19 mouse cellular contexts compared by ENCODE assay signal in the genomic region with DNA sequence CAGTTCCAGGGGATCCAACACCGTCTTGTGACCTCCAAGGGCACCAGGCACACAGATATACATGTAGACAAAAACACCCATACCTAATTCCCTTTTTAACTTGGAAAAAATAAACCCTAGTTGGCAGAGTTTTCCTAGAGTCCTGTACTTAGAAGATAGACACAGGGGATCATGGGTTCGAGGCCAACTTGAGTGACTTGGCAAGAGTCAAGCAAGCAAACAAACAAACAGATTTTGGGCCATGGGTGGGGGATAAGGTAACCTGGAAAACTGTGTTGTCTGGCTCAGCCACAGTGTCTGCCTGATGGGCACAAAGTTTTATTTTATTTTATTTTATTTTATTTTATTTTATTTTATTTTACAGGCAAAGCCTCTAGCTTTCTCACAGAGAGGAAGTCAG. TPM values are rescaled to one million over a fixed set of nuclear protein-coding genes. Genes with fewer than 3 reads are reported as not detected.
DNase-seq lines count a peak whose midpoint lies in the region; ATAC-seq lines count a peak whose summit lies in the region.
"Had no signal": no experiment of that assay in that cellular context is flagged by ENCODE, and none has a peak within 500 bp of the region (broad histone marks: within the 10 kb centered on the region; RNA-seq: fewer than 3 reads in every experiment).

No protein-coding gene starts in this region.

- H3K4me3 ChIP-seq in forebrain, embryonic 13.5 days: no peak overlapping the region
- no peak overlapping the region for H3K4me3 ChIP-seq in forebrain, embryonic 10.5 days
- no peak overlapping the region for H3K4me3 ChIP-seq in hindbrain, embryonic 15.5 days
- H3K4me3 ChIP-seq in hindbrain, embryonic 14.5 days (replicated peaks; ENCODE audit: low read length): no peak overlapping the region
- H3K4me3 ChIP-seq in neural tube, embryonic 13.5 days: no peak overlapping the region
- H3K4me3 ChIP-seq: embryonic facial prominence, embryonic 12.5 days; heart, adult 2 months; heart, embryonic 12.5 days; kidney, embryonic 15.5 days; limb, embryonic 13.5 days; lung, embryonic 15.5 days; midbrain, embryonic 10.5 days; myocyte had no signal

- no peak for DNase-seq in forebrain, embryonic 10.5 days (ENCODE audit: extremely low spot score, low spot score)
- no peak for DNase-seq in hindbrain, embryonic 14.5 days (ENCODE audit: low spot score)
- no peak for DNase-seq in neural tube, embryonic 10.5 days (ENCODE audit: extremely low spot score, low spot score)
- DNase-seq in embryo, embryonic 9.5 days (ENCODE audit: extremely low spot score): no peak
- DNase-seq: B cell, adult 2 months; spleen, adult 18-20 months; thymus, postnatal 14 days had no signal

- H3K9me3 ChIP-seq in forebrain, embryonic 13.5 days (replicated peaks): no peaks in the 10 kb centered on the region
- H3K9me3 ChIP-seq in forebrain, embryonic 10.5 days: no peaks in the 10 kb centered on the region
- H3K9me3 ChIP-seq in hindbrain, embryonic 15.5 days: no peaks in the 10 kb centered on the region
- no peaks in the 10 kb centered on the region for H3K9me3 ChIP-seq in hindbrain, embryonic 14.5 days (ENCODE audit: control insufficient read depth, low read length)
- H3K9me3 ChIP-seq in neural tube, embryonic 13.5 days: no peaks in the 10 kb centered on the region
- H3K9me3 ChIP-seq: embryonic facial prominence, embryonic 12.5 days; heart, embryonic 12.5 days; kidney, embryonic 15.5 days; limb, embryonic 13.5 days; lung, embryonic 15.5 days; midbrain, embryonic 10.5 days had no signal

- no peak for ATAC-seq in forebrain, embryonic 13.5 days
- no peak for ATAC-seq in hindbrain, embryonic 15.5 days (ENCODE audit: low FRiP score, low read depth)
- ATAC-seq in hindbrain, embryonic 14.5 days (ENCODE audit: low FRiP score): no peak
- ATAC-seq in neural tube, embryonic 13.5 days (ENCODE audit: low read depth): no peak

- no peak overlapping the region for H3K4me2 ChIP-seq in forebrain, embryonic 13.5 days
- H3K4me2 ChIP-seq in hindbrain, embryonic 15.5 days: no peak overlapping the region
- no peak overlapping the region for H3K4me2 ChIP-seq in hindbrain, embryonic 14.5 days (replicated peaks)
- H3K4me2 ChIP-seq in neural tube, embryonic 13.5 days: no peak overlapping the region
- H3K4me2 ChIP-seq: embryonic facial prominence, embryonic 12.5 days; heart, embryonic 12.5 days; kidney, embryonic 15.5 days; limb, embryonic 13.5 days; liver, embryonic 11.5 days; lung, embryonic 15.5 days had no signal

- H3K27ac ChIP-seq in forebrain, embryonic 13.5 days: peak overlapping the region; percentile 74
- H3K27ac ChIP-seq in forebrain, embryonic 10.5 days: no peak overlapping the region
- peak overlapping the region; percentile 48 for H3K27ac ChIP-seq in hindbrain, embryonic 15.5 days (replicated peaks)
- no peak overlapping the region; the same call in 1 of the 2 replicates for H3K27ac ChIP-seq in hindbrain, embryonic 14.5 days
- peak overlapping the region; percentile 42; the same call in 1 of the 2 replicates for H3K27ac ChIP-seq in neural tube, embryonic 13.5 days (replicated peaks)
- H3K27ac ChIP-seq: embryonic facial prominence, embryonic 12.5 days; heart, adult 2 months; kidney, embryonic 15.5 days; limb, embryonic 13.5 days; lung, embryonic 15.5 days; midbrain, embryonic 10.5 days had no signal

- no peaks in the 10 kb centered on the region for H3K36me3 ChIP-seq in forebrain, embryonic 13.5 days (ENCODE audit: poor library complexity, severe bottlenecking)
- no peaks in the 10 kb centered on the region for H3K36me3 ChIP-seq in forebrain, embryonic 10.5 days (replicated peaks)
- H3K36me3 ChIP-seq in hindbrain, embryonic 15.5 days: no peaks in the 10 kb centered on the region
- H3K36me3 ChIP-seq in hindbrain, embryonic 14.5 days (replicated peaks; ENCODE audit: control insufficient read depth, insufficient read depth): no peaks in the 10 kb centered on the region
- no peaks in the 10 kb centered on the region for H3K36me3 ChIP-seq in neural tube, embryonic 13.5 days
- H3K36me3 ChIP-seq: embryonic facial prominence, embryonic 12.5 days; heart, embryonic 12.5 days; kidney, embryonic 15.5 days; limb, embryonic 13.5 days; lung, embryonic 15.5 days; midbrain, embryonic 10.5 days had no signal

- 89% methylated on average over 2 of the region's 2 CpGs for WGBS in forebrain, embryonic 13.5 days
- 89% methylated on average over 2 of the region's 2 CpGs for WGBS in forebrain, embryonic 10.5 days
- 87% methylated on average over 2 of the region's 2 CpGs for WGBS in hindbrain, embryonic 15.5 days
- WGBS in hindbrain, embryonic 14.5 days: 87% methylated on average over 2 of the region's 2 CpGs
- WGBS in neural tube, embryonic 13.5 days: 90% methylated on average over 2 of the region's 2 CpGs

- peaks cover 34% of the 10 kb centered on the region for H3K4me1 ChIP-seq in forebrain, embryonic 13.5 days
- peaks cover 23% of the 10 kb centered on the region for H3K4me1 ChIP-seq in forebrain, embryonic 10.5 days
- H3K4me1 ChIP-seq in hindbrain, embryonic 15.5 days (replicated peaks): peaks cover 26% of the 10 kb centered on the region
- peaks cover 11% of the 10 kb centered on the region for H3K4me1 ChIP-seq in hindbrain, embryonic 14.5 days (replicated peaks; ENCODE audit: control insufficient read depth, insufficient read depth, low read length)
- H3K4me1 ChIP-seq in neural tube, embryonic 13.5 days (replicated peaks): peaks cover 37% of the 10 kb centered on the region
- H3K4me1 ChIP-seq: embryonic facial prominence, embryonic 12.5 days; heart, embryonic 12.5 days had no signal

- H3K27me3 ChIP-seq in forebrain, embryonic 13.5 days: no peaks in the 10 kb centered on the region
- no peaks in the 10 kb centered on the region for H3K27me3 ChIP-seq in forebrain, embryonic 10.5 days (ENCODE audit: poor library complexity, severe bottlenecking)
- H3K27me3 ChIP-seq in hindbrain, embryonic 15.5 days: no peaks in the 10 kb centered on the region
- H3K27me3 ChIP-seq in hindbrain, embryonic 14.5 days (ENCODE audit: control insufficient read depth, insufficient read depth, low read length): no peaks in the 10 kb centered on the region
- no peaks in the 10 kb centered on the region; the same call in 1 of the 2 replicates for H3K27me3 ChIP-seq in neural tube, embryonic 13.5 days
- H3K27me3 ChIP-seq: embryonic facial prominence, embryonic 12.5 days; kidney, embryonic 15.5 days; lung, embryonic 15.5 days had no signal

- H3K9ac ChIP-seq in forebrain, embryonic 13.5 days: no peak overlapping the region
- H3K9ac ChIP-seq in hindbrain, embryonic 15.5 days: no peak overlapping the region
- no peak overlapping the region for H3K9ac ChIP-seq in hindbrain, embryonic 14.5 days
- H3K9ac ChIP-seq in neural tube, embryonic 13.5 days: no peak overlapping the region
- H3K9ac ChIP-seq: embryonic facial prominence, embryonic 12.5 days; heart, embryonic 12.5 days; kidney, embryonic 15.5 days; limb, embryonic 13.5 days; lung, embryonic 15.5 days had no signal

RNA-seq across cellular contexts. Expression of a gene that starts 20.3 kb away (rescaled TPM):
- 22.5 and 24.0 TPM in 2 replicates for polyA plus RNA-seq in forebrain, embryonic 13.5 days (2015; fragmentation: Nextera tagmentation; extraction: Ambion mirVana)
- polyA plus RNA-seq in forebrain, embryonic 10.5 days (2016; fragmentation: Nextera tagmentation; extraction: Ambion mirVana): 0.65 and 1.4 TPM in 2 replicates
- 41.3 and 46.3 TPM in 2 replicates for polyA plus RNA-seq in hindbrain, embryonic 15.5 days (2015; fragmentation: Nextera tagmentation; extraction: Ambion mirVana)
- 35.5 and 38.0 TPM in 2 replicates for polyA plus RNA-seq in hindbrain, embryonic 14.5 days (2014; fragmentation: Nextera tagmentation; extraction: Ambion mirVana)
- polyA plus RNA-seq in neural tube, embryonic 13.5 days (2015; fragmentation: Nextera tagmentation; extraction: Ambion mirVana): 21.8 and 24.8 TPM in 2 replicates
- polyA plus RNA-seq: myocyte had no signal

Comparison
In these comparisons a context has a peak if more than half of its experiments do, and no peak if none do; other contexts are left out.
1. H3K27ac ChIP-seq: peak in forebrain, embryonic 13.5 days (single experiment), hindbrain, embryonic 15.5 days (single experiment) and neural tube, embryonic 13.5 days (single experiment); none in forebrain, embryonic 10.5 days (single experiment) and hindbrain, embryonic 14.5 days (single experiment).